Mouse (Mus musculus) CH12.LX (cell line): ENCODE results near the gene Cdh4. TPM values are rescaled to one million over a fixed set of nuclear protein-coding genes. Genes with fewer than 3 reads are reported as not detected.

Experiments used
- DNase-seq: peaks from one replicate; pipeline ENCODE4 v3.0.0-alpha.2; 2013; ENCODE audit errors: extremely low read depth
- H3K27ac ChIP-seq: 2 replicates; pipeline ENCODE4 v1.5.1; 2012; ENCODE audit warnings: low read depth, mild to moderate bottlenecking, control low read depth, moderate library complexity; ENCODE audit not compliant: insufficient read depth
- H3K27me3 ChIP-seq: replicated peaks from 2 replicates; pipeline ENCODE3; 2012; ENCODE audit warnings: inconsistent platforms
- H3K36me3 ChIP-seq, 2 experiments: replicated peaks in 1 of 2; 2 replicates each; pipeline versions ENCODE3 to v1.6.1; 2012; ENCODE audit warnings: inconsistent platforms in 1 of 2, low read length in 1 of 2, mild to moderate bottlenecking in 1 of 2, mixed read lengths in 1 of 2, moderate library complexity in 1 of 2; ENCODE audit not compliant: control insufficient read depth in 1 of 2, insufficient read depth in 1 of 2
- H3K4me1 ChIP-seq, 2 experiments: 2 replicates each; pipeline ENCODE4 v1.6.1; 2012; ENCODE audit warnings: inconsistent platforms in 1 of 2, moderate library complexity in 1 of 2; ENCODE audit not compliant: insufficient read depth in 2 of 2, control insufficient read depth in 1 of 2
- H3K4me2 ChIP-seq: 2 replicates; pipeline ENCODE4 v1.6.1; 2012; ENCODE audit warnings: low read depth, mild to moderate bottlenecking, control low read depth; ENCODE audit not compliant: poor library complexity, insufficient read depth, severe bottlenecking
- H3K4me3 ChIP-seq, 3 experiments: fragments of 150-350 bp in 1 of 3; sonication (generic) in 1 of 3; replicated peaks in 1 of 3; 2 replicates each; pipeline versions ENCODE3 to v1.5.1; 2011 to 2012; ENCODE audit warnings: low read depth in 2 of 3, low read length in 2 of 3, mild to moderate bottlenecking in 2 of 3, moderate library complexity in 2 of 3, control low read depth in 1 of 3, improper control_type of control experiment in 1 of 3, inconsistent platforms in 1 of 3, mixed read lengths in 1 of 3; ENCODE audit not compliant: poor library complexity in 1 of 3
- H3K79me2 ChIP-seq: replicated peaks from 2 replicates; pipeline ENCODE4 v1.6.1; 2012; ENCODE audit warnings: mild to moderate bottlenecking, moderate library complexity; ENCODE audit not compliant: control insufficient read depth, poor library complexity, insufficient read depth, severe bottlenecking; ENCODE audit errors: extremely low read depth
- H3K9ac ChIP-seq: 2 replicates; pipeline ENCODE4 v1.6.1; 2012; ENCODE audit warnings: low read depth, mild to moderate bottlenecking, control low read depth, moderate library complexity; ENCODE audit not compliant: insufficient read depth
- H3K9me3 ChIP-seq: replicated peaks from 2 replicates; pipeline ENCODE3; 2012; ENCODE audit warnings: low read length, inconsistent platforms, mixed read lengths
- BHLHE40 ChIP-seq: IDR thresholded peaks from 2 replicates; pipeline ENCODE4 v1.6.1; 2011; ENCODE audit warnings: mild to moderate bottlenecking, low read depth, low read length, improper control_type of control experiment
- CHD1 ChIP-seq: IDR thresholded peaks from 2 replicates; pipeline ENCODE4 v1.6.1; 2012; ENCODE audit warnings: low read depth, low read length, improper control_type of control experiment, inconsistent platforms
- CHD2 ChIP-seq: IDR thresholded peaks from 2 replicates; pipeline ENCODE4 v1.6.1; 2011; ENCODE audit warnings: low read length, improper control_type of control experiment
- CTCF ChIP-seq, 2 experiments: IDR thresholded peaks in 1 of 2; conservative IDR thresholded peaks in 1 of 2; 2 replicates each; pipeline ENCODE4 v1.5.1; 2011 to 2012; ENCODE audit warnings: low read depth in 2 of 2, low read length in 2 of 2, improper control_type of control experiment in 1 of 2, inconsistent platforms in 1 of 2, mild to moderate bottlenecking in 1 of 2, moderate library complexity in 1 of 2
- E2F4 ChIP-seq: IDR thresholded peaks from 2 replicates; pipeline ENCODE4 v1.6.1; 2011; ENCODE audit warnings: low read depth, low read length, improper control_type of control experiment; ENCODE audit not compliant: insufficient replicate concordance
- ELF1 ChIP-seq: IDR thresholded peaks from 2 replicates; pipeline ENCODE4 v1.6.1; 2014; ENCODE audit warnings: low read depth, mild to moderate bottlenecking, inconsistent platforms, low read length, improper control_type of control experiment
- EP300 ChIP-seq: IDR thresholded peaks from 2 replicates; pipeline ENCODE4 v1.6.1; 2011; ENCODE audit warnings: low read length, improper control_type of control experiment
- ETS1 ChIP-seq: conservative IDR thresholded peaks from 2 replicates; pipeline ENCODE4 v1.6.1; 2012; ENCODE audit warnings: low read depth, mild to moderate bottlenecking, inconsistent platforms, low read length, improper control_type of control experiment, moderate library complexity
- GABPA ChIP-seq: IDR thresholded peaks from 2 replicates; pipeline ENCODE4 v1.6.1; 2012; ENCODE audit warnings: low read depth, low read length, improper control_type of control experiment, inconsistent platforms; ENCODE audit not compliant: insufficient replicate concordance
- HCFC1 ChIP-seq: IDR thresholded peaks from 2 replicates; pipeline ENCODE4 v1.6.1; 2012; ENCODE audit warnings: low read depth, mild to moderate bottlenecking, inconsistent platforms, low read length, improper control_type of control experiment
- IRF4 ChIP-seq: IDR thresholded peaks from 2 replicates; pipeline ENCODE4 v1.6.1; 2014; ENCODE audit warnings: low read depth, mild to moderate bottlenecking, inconsistent platforms, low read length, improper control_type of control experiment
- JUN ChIP-seq: IDR thresholded peaks from 2 replicates; pipeline ENCODE4 v1.6.1; 2011; ENCODE audit warnings: low read depth, mild to moderate bottlenecking, low read length, improper control_type of control experiment, moderate library complexity; ENCODE audit not compliant: insufficient read depth
- JUND ChIP-seq: conservative IDR thresholded peaks from 2 replicates; pipeline ENCODE4 v1.6.1; 2011; ENCODE audit warnings: low read depth, low read length, improper control_type of control experiment
- KAT2A ChIP-seq: IDR thresholded peaks from 2 replicates; pipeline ENCODE4 v1.6.1; 2012; ENCODE audit warnings: low read length, improper control_type of control experiment, inconsistent platforms; ENCODE audit not compliant: insufficient replicate concordance
- MAFK ChIP-seq: IDR thresholded peaks from 2 replicates; pipeline ENCODE4 v1.6.1; 2011; ENCODE audit warnings: low read length, improper control_type of control experiment; ENCODE audit not compliant: insufficient replicate concordance
- MAX ChIP-seq: IDR thresholded peaks from 2 replicates; pipeline ENCODE4 v1.6.1; 2011; ENCODE audit warnings: low read length, improper control_type of control experiment
- MAZ ChIP-seq: IDR thresholded peaks from 2 replicates; pipeline ENCODE4 v1.6.1; 2012; ENCODE audit warnings: low read depth, mild to moderate bottlenecking, inconsistent platforms, low read length, improper control_type of control experiment, moderate library complexity
- MEF2A ChIP-seq: IDR thresholded peaks from 2 replicates; pipeline ENCODE4 v1.6.1; 2014; ENCODE audit warnings: low read depth, mild to moderate bottlenecking, inconsistent platforms, low read length, improper control_type of control experiment, borderline replicate concordance
- MXI1 ChIP-seq: IDR thresholded peaks from 2 replicates; pipeline ENCODE4 v1.6.1; 2011; ENCODE audit warnings: mild to moderate bottlenecking, low read depth, low read length, improper control_type of control experiment
- MYC ChIP-seq: IDR thresholded peaks from 2 replicates; pipeline ENCODE4 v1.6.1; 2011; ENCODE audit warnings: low read depth, mild to moderate bottlenecking, improper control_type of control experiment, low read length
- NELFE ChIP-seq: IDR thresholded peaks from 2 replicates; pipeline ENCODE4 v1.6.1; 2011; ENCODE audit warnings: low read depth, low read length, improper control_type of control experiment
- NRF1 ChIP-seq: IDR thresholded peaks from 2 replicates; pipeline ENCODE4 v1.6.1; 2014; ENCODE audit warnings: low read depth, mild to moderate bottlenecking, inconsistent platforms, low read length, improper control_type of control experiment, moderate library complexity
- PAX5 ChIP-seq: IDR thresholded peaks from 2 replicates; pipeline ENCODE4 v1.6.1; 2012; ENCODE audit warnings: low read length, inconsistent platforms, mixed read lengths
- POLR2A ChIP-seq: IDR thresholded peaks from 2 replicates; pipeline ENCODE4 v1.6.1; 2011; ENCODE audit warnings: low read depth, mild to moderate bottlenecking, improper control_type of control experiment, low read length
- POLR2AphosphoS2 ChIP-seq: IDR thresholded peaks from 2 replicates; pipeline ENCODE4 v1.6.1; 2011; ENCODE audit warnings: low read depth, low read length, improper control_type of control experiment
- RAD21 ChIP-seq: IDR thresholded peaks from 2 replicates; pipeline ENCODE4 v1.6.1; 2011; ENCODE audit warnings: low read depth, mild to moderate bottlenecking, low read length, improper control_type of control experiment, moderate library complexity
- RCOR1 ChIP-seq: conservative IDR thresholded peaks from 2 replicates; pipeline ENCODE4 v1.6.1; 2012; ENCODE audit warnings: low read depth, mild to moderate bottlenecking, inconsistent platforms, low read length, improper control_type of control experiment
- SIN3A ChIP-seq: IDR thresholded peaks from 2 replicates; pipeline ENCODE4 v1.6.1; 2012; ENCODE audit warnings: low read length, improper control_type of control experiment, inconsistent platforms
- SMC3 ChIP-seq: IDR thresholded peaks from 2 replicates; pipeline ENCODE4 v1.6.1; 2011; ENCODE audit warnings: low read depth, low read length, improper control_type of control experiment
- TBP ChIP-seq: conservative IDR thresholded peaks from 2 replicates; pipeline ENCODE4 v1.6.1; 2011; ENCODE audit warnings: low read depth, low read length, improper control_type of control experiment
- TCF12 ChIP-seq: IDR thresholded peaks from 2 replicates; pipeline ENCODE4 v1.6.1; 2014; ENCODE audit warnings: low read depth, mild to moderate bottlenecking, inconsistent platforms, low read length, improper control_type of control experiment
- UBTF ChIP-seq: IDR thresholded peaks from 2 replicates; pipeline ENCODE4 v1.6.1; 2012; ENCODE audit warnings: low read depth, mild to moderate bottlenecking, inconsistent platforms, low read length, improper control_type of control experiment, moderate library complexity
- USF1 ChIP-seq: IDR thresholded peaks from 2 replicates; pipeline ENCODE4 v1.6.1; 2014; ENCODE audit warnings: low read depth, mild to moderate bottlenecking, inconsistent platforms, low read length, improper control_type of control experiment
- USF2 ChIP-seq: conservative IDR thresholded peaks from 2 replicates; pipeline ENCODE4 v1.6.1; 2011; ENCODE audit warnings: low read depth, low read length, improper control_type of control experiment
- ZC3H11A ChIP-seq: IDR thresholded peaks from 2 replicates; pipeline ENCODE4 v1.6.1; 2012; ENCODE audit warnings: low read depth, mild to moderate bottlenecking, inconsistent platforms, low read length, improper control_type of control experiment
- ZKSCAN1 ChIP-seq: IDR thresholded peaks from 2 replicates; pipeline ENCODE4 v1.6.1; 2012; ENCODE audit warnings: low read depth, inconsistent platforms, low read length, improper control_type of control experiment, borderline replicate concordance
- ZMIZ1 ChIP-seq: IDR thresholded peaks from 2 replicates; pipeline ENCODE4 v1.6.1; 2012; ENCODE audit warnings: low read depth, mild to moderate bottlenecking, inconsistent platforms, low read length, improper control_type of control experiment
- ZNF384 ChIP-seq: IDR thresholded peaks from 2 replicates; pipeline ENCODE4 v1.6.1; 2012; ENCODE audit warnings: low read depth, low read length, improper control_type of control experiment, inconsistent platforms
- dilution Hi-C: fragments of 300-500 bp; cut with MboI; formaldehyde crosslinking; loops from 2 replicates; pipeline ENCODE4 v1.14.3; 2020; ENCODE audit warnings: low sequenced_read_pairs; ENCODE audit not compliant: extremely low pct_unique_long_range_greater_than_20kb, extremely low pct_ligation_motif_present
- in situ Hi-C: fragments of 300-500 bp; cut with MboI; formaldehyde crosslinking; loops from 3 replicates; pipeline ENCODE4 v1.14.3; 2019; ENCODE audit warnings: low sequenced_read_pairs, low pct_ligation_motif_present, low pct_unique_long_range_greater_than_20kb, mixed read lengths
- polyA plus RNA-seq: library from polyadenylated mRNA; unstranded; fragments of >175 nt; gene quantifications from 2 replicates; pipeline ENCODE4 v1.2.1, GENCODE M21; 2012; ENCODE audit warnings: low read depth; ENCODE audit not compliant: insufficient read length
- total RNA-seq, 2 experiments: library from RNA; depleted of rRNA; stranded (reverse); fragments of 300-350 nt in 1 of 2; fragments of >200 nt in 1 of 2; gene quantifications; 2 replicates each; pipeline ENCODE4 v1.2.3; 2012 to 2014

Gene Cdh4
- total and polyA plus RNA-seq, 3 experiments, result not detected

GRCm38 (mm10) chr2:179721534-179722516, 279.6 kb downstream of the Cdh4 start:
- Histone ChIP-seq H3K27me3 (no peaks in the 10 kb centered on the region), H3K4me3 (peak overlapping the region in 1 of 3 experiments; percentile 9), H3K79me2 (no peaks in the 10 kb centered on the region), H3K4me1 (peaks cover 36 to 82% of the 10 kb centered on the region in 2 experiments), H3K4me2 (peak overlapping the region; percentile 7; the same call in 1 of the 2 replicates), H3K9ac (peak overlapping the region; percentile 17; the same call in 1 of the 2 replicates), H3K9me3 (no peaks in the 10 kb centered on the region), H3K27ac (peak overlapping the region; percentile 88), H3K36me3 (no peaks in the 10 kb centered on the region)
- TF ChIP-seq EP300 (peak; percentile 51), NELFE (no peak), KAT2A (no peak), SIN3A (no peak), USF1 (no peak), UBTF (no peak), GABPA (no peak), MAFK (no peak), TBP (no peak), HCFC1 (no peak), IRF4 (peak; percentile 28; the same call in 1 of the 2 replicates), USF2 (no peak), ZNF384 (peak; percentile 91), RCOR1 (no peak), ZKSCAN1 (no peak), RAD21 (peak; percentile 49), POLR2A (no peak), CTCF (conservative IDR thresholded peaks at IDR 0.05 in 1 of 2, IDR thresholded peaks at IDR 0.05 in 1 of 2; ENCODE audit: low read depth in 2 of 2, low read length in 2 of 2) (peak in 1 of 2 experiments; percentile 53; a peak in 2 of 4 replicates), ZMIZ1 (no peak), NRF1 (no peak), MEF2A (no peak), CHD2 (no peak), JUND (no peak), BHLHE40 (peak; percentile 24; the same call in 1 of the 2 replicates), ELF1 (0 out of 2 replicates have a peak, but pooled peaks have one; percentile 35), CHD1 (peak; percentile 60; the same call in 1 of the 2 replicates), E2F4 (no peak), MAX (no peak), JUN (no peak), ETS1 (0 out of 2 replicates have a peak, but pooled peaks have one; percentile 16), PAX5 (no peak), TCF12 (peak; percentile 41; the same call in 1 of the 2 replicates), POLR2AphosphoS2 (no peak), SMC3 (no peak; the same call in 1 of the 2 replicates), ZC3H11A (no peak), MXI1 (0 out of 2 replicates have a peak, but pooled peaks have one; percentile 44), MAZ (no peak), MYC (no peak)
- DNase-seq, result peak; percentile 69
- in situ Hi-C loops, result no loop called here
- dilution Hi-C loops, result no loop called here
